Mouse (Mus musculus) midbrain, embryonic 11.5 days (tissue): ENCODE measurements around the gene Slc41a2. TPM values are rescaled to one million over a fixed set of nuclear protein-coding genes. Genes with fewer than 3 reads are reported as not detected.

Experiments
- ATAC-seq: fragments of 200-750 bp; cut with Nextera tagmentation; 2 replicates; pipeline ENCODE4 v1.8.0; 2017; ENCODE audit warnings: moderate TSS enrichment, moderate library complexity; ENCODE audit not compliant: low FRiP score
- DNase-seq: peaks from one replicate; pipeline ENCODE4 v3.0.0; 2015; ENCODE audit warnings: low spot score; ENCODE audit errors: missing footprints
- H3K27ac ChIP-seq: fragments of 300-500 bp; sonication (generic); 2 replicates; pipeline ENCODE4 v1.5.1; 2014; ENCODE audit warnings: low read depth, low read length
- H3K27me3 ChIP-seq: fragments of 300-500 bp; sonication (generic); 2 replicates; pipeline ENCODE4 v1.6.1; 2014; ENCODE audit warnings: mild to moderate bottlenecking, low read length, moderate library complexity, mixed read lengths; ENCODE audit not compliant: control insufficient read depth, insufficient read depth
- H3K36me3 ChIP-seq: fragments of 300-500 bp; sonication (generic); 2 replicates; pipeline ENCODE4 v1.6.1; 2014; ENCODE audit warnings: mild to moderate bottlenecking, low read length, moderate library complexity, mixed read lengths; ENCODE audit not compliant: control insufficient read depth, insufficient read depth
- H3K4me1 ChIP-seq: fragments of 300-500 bp; sonication (generic); 2 replicates; pipeline ENCODE4 v1.6.1; 2014; ENCODE audit warnings: low read length; ENCODE audit not compliant: control insufficient read depth, insufficient read depth
- H3K4me2 ChIP-seq: fragments of 300-500 bp; sonication (generic); 2 replicates; pipeline ENCODE4 v1.6.1; 2014; ENCODE audit warnings: mild to moderate bottlenecking, moderate library complexity
- H3K4me3 ChIP-seq: fragments of 300-500 bp; sonication (generic); 2 replicates; pipeline ENCODE4 v1.5.1; 2014; ENCODE audit warnings: low read depth, low read length
- H3K9ac ChIP-seq: fragments of 300-500 bp; sonication (generic); 2 replicates; pipeline ENCODE4 v1.6.1; 2014; ENCODE audit warnings: low read length
- H3K9me3 ChIP-seq: fragments of 300-500 bp; sonication (generic); 2 replicates; pipeline ENCODE4 v1.6.1; 2016; ENCODE audit warnings: low read length; ENCODE audit not compliant: control insufficient read depth
- whole genome bisulfite sequencing: fragments of 180-500 bp; shearing (Covaris S2); extraction: QIAGEN DNeasy Blood & Tissue Kit; methylation state at CpG from one replicate; pipeline ENCODE4 v1.1.7; 2014; 5-methylcytosine and 5-hydroxymethylcytosine counted together
- polyA plus RNA-seq: library from polyadenylated mRNA; unstranded; fragments of >200 nt; fragmentation: Nextera tagmentation; extraction: Ambion mirVana; gene quantifications from 2 replicates; pipeline ENCODE4 v1.2.1, GENCODE M21; 2014

Slc41a2 gene
- polyA plus RNA-seq, 1 experiment from 2014 or later = 1.7 TPM

DNA sequence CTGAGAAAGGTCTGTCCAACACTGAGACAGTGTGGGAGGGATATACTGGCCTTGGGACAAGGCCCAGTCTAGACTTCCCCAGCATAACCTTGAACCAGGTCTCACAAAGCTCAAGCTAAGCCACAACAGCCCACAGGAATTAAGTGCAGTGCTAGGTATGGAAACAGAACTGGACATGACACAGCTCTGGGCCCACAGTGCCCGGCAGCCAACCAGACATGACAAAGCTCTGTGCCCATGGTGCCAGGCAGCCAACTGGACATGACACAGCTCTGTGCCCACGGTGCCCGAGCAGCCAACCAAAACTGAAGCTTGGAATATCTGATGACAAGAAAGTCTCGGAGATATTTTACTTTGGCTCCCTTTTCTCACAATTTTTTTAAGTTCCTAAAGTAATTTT is 52.8 kb downstream of the Slc41a2 start:
- ATAC-seq (no peak), DNase-seq (no peak)
- Histone ChIP-seq H3K27ac (no peak overlapping the region), H3K4me2 (no peak overlapping the region), H3K4me3 (no peak overlapping the region), H3K4me1 (peaks cover 3% of the 10 kb centered on the region; the same call in 1 of the 2 replicates), H3K9me3 (no peaks in the 10 kb centered on the region), H3K36me3 (no peaks in the 10 kb centered on the region), H3K9ac (no peak overlapping the region), H3K27me3 (no peaks in the 10 kb centered on the region)
- 88% methylated on average over 4 of the region's 4 CpGs for WGBS

DNA sequence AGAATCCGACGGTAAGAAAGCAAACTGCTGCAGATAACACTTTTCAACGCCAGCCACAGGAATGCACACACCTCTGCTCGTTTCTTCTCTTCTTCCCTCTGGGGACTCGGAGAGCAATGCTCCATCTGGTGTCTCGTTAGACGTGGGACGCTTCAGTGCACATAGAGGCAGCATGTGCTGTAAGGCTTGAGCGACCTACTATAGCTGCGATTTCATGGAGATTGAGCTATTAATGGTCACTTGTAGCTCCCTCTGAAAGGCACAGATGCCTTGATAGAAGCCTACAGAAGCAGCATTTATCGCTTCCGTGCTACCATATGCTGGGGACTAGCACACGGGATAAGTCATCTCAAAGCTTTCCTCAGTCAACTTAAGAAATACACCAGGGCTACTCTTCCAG is 71.0 kb downstream of the Slc41a2 start:
- DNase-seq (peak; percentile 81), ATAC-seq (peak; percentile 55; the same call in 1 of the 2 replicates)
- H3K4me3 ChIP-seq = no peak overlapping the region
- 30% methylated on average over 13 of the region's 13 CpGs for WGBS
- H3K36me3 ChIP-seq = no peaks in the 10 kb centered on the region
- H3K4me2 ChIP-seq = no peak overlapping the region
- H3K9ac ChIP-seq = no peak overlapping the region
- 0 out of 2 replicates have a peak, but pooled peaks cover 2% of the 10 kb centered on the region for H3K4me1 ChIP-seq
- H3K27me3 ChIP-seq = no peaks in the 10 kb centered on the region
- H3K27ac ChIP-seq = no peak overlapping the region
- no peaks in the 10 kb centered on the region for H3K9me3 ChIP-seq

DNA sequence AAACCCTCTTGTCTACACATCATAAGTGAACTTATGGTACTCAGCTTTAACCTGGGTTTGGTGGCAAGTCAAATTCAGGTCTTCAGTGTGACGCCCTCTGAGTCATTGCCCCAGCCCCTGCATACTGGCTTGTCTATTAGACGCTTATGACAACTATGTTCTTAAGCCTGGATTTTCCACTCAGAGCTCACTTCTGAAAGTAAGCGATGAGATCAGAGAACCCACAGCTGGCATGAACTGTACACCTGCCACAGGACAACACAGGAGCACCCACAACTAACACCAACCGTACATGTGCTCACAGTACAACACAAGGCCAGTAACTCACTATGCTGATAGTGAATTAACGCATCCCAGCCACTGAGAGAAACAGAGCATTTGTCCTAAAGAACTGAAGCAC is 71.4 kb downstream of the Slc41a2 start:
- Histone ChIP-seq H3K9ac (no peak overlapping the region), H3K4me2 (no peak overlapping the region), H3K27me3 (no peaks in the 10 kb centered on the region), H3K4me1 (0 out of 2 replicates have a peak, but pooled peaks cover 2% of the 10 kb centered on the region), H3K36me3 (no peaks in the 10 kb centered on the region), H3K27ac (no peak overlapping the region), H3K9me3 (no peaks in the 10 kb centered on the region), H3K4me3 (no peak overlapping the region)
- ATAC-seq (no peak), DNase-seq (peak; percentile 87)
- WGBS = 74% methylated on average over 5 of the region's 5 CpGs

DNA sequence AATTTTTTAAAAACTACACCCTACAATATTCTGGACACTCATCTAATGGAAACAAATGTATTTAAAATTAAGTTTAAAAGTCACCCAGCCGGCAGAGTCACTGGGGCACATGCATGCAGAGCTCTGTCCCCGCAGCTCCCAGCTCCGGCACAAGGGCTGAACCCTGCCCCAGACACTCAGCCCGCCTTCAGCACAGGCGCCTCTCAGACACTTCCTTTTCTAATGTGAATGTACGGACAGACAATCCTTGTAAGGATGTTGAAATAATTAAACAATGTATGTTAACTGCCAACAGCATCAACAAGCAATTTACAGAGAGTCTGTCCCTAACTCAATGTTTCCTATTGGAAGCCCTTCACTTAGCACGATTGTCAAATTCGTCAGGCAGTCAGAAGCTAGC is 73.0 kb downstream of the Slc41a2 start:
- ATAC-seq = no peak
- Histone ChIP-seq H3K36me3 (no peaks in the 10 kb centered on the region), H3K27ac (no peak overlapping the region), H3K9ac (no peak overlapping the region), H3K9me3 (no peaks in the 10 kb centered on the region), H3K4me2 (no peak overlapping the region), H3K4me1 (0 out of 2 replicates have a peak, but pooled peaks cover 2% of the 10 kb centered on the region), H3K4me3 (no peak overlapping the region), H3K27me3 (no peaks in the 10 kb centered on the region)
- WGBS = 64% methylated on average over 8 of the region's 8 CpGs
- DNase-seq = peak; percentile 51

DNA sequence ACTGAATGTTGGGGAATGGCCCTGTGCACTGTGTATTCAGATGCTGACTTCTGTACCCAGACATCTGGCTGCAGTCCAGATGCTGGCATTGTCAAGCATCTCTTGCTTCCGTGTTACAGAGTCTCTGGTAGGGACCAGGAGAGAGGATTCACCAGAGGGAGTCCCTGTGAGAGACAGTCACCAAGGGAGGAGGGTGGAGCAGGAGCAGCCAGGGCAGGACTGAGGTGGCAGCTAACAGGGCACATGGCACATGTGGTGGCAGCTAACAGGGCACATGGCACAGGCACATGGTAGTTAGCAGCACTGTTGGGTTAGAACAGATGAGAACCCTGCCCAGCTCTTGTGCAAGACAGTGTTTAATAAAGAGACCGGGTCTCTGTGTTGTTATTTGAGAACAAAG is 73.6 kb downstream of the Slc41a2 start:
- ATAC-seq (no peak), DNase-seq (peak; percentile 53)
- 58% methylated on average over 2 of the region's 2 CpGs for WGBS
- H3K9me3 ChIP-seq = no peaks in the 10 kb centered on the region
- no peak overlapping the region for H3K4me2 ChIP-seq
- H3K4me3 ChIP-seq = no peak overlapping the region
- H3K9ac ChIP-seq = no peak overlapping the region
- H3K27ac ChIP-seq = no peak overlapping the region
- H3K4me1 ChIP-seq = 0 out of 2 replicates have a peak, but pooled peaks cover 2% of the 10 kb centered on the region
- H3K27me3 ChIP-seq = no peaks in the 10 kb centered on the region
- no peaks in the 10 kb centered on the region for H3K36me3 ChIP-seq

DNA sequence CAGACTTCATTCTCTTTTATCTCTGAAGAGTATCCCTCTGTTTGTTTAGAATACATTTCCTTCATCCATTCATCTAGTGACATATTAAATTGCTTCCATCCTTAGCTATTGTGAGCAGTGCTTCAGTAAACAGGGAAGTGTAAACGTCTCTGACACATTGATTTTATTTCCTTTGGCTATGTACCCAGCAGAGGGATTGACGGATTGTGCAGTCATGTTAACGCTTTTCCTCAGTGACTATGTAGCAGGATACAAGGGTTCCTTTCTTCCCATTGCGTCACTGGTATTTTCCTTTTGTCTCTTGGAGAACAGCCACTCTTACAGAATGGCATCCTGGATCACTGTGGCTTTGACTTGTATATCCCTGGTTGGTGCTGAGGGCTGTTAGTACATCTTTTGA is 76.4 kb downstream of the Slc41a2 start:
- ATAC-seq (no peak), DNase-seq (peak; percentile 19)
- no peaks in the 10 kb centered on the region for H3K36me3 ChIP-seq
- H3K9ac ChIP-seq = no peak overlapping the region
- WGBS = 69% methylated on average over 4 of the region's 4 CpGs
- H3K4me3 ChIP-seq = no peak overlapping the region
- no peak overlapping the region for H3K27ac ChIP-seq
- no peaks in the 10 kb centered on the region for H3K27me3 ChIP-seq
- no peaks in the 10 kb centered on the region for H3K9me3 ChIP-seq
- no peak overlapping the region for H3K4me2 ChIP-seq
- no peaks in the 10 kb centered on the region for H3K4me1 ChIP-seq

DNA sequence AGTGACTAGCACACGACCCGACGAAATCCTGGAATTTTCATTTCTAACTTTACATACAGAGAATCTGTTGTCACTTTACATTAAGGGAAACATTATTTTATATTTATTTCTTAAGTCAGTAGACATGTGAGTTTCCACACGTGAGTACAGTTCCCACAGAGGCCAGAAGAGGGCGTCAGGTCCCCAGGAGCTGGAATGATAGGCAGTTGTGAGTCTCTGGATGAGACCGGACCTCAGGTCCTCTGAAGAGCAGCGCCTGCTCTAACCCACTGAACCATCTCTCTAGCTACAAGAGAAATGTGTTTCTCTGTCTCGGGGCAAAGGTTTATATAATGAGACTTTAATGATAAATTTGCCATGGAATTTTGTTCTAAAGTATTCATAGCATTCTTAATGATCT is 86.3 kb downstream of the Slc41a2 start:
- no peaks in the 10 kb centered on the region for H3K27me3 ChIP-seq
- ATAC-seq = no peak
- no peaks in the 10 kb centered on the region for H3K9me3 ChIP-seq
- DNase-seq = peak; percentile 85
- no peak overlapping the region for H3K9ac ChIP-seq
- no peak overlapping the region for H3K27ac ChIP-seq
- H3K4me1 ChIP-seq = no peaks in the 10 kb centered on the region
- H3K36me3 ChIP-seq = no peaks in the 10 kb centered on the region
- H3K4me2 ChIP-seq = no peak overlapping the region
- WGBS = 67% methylated on average over 8 of the region's 8 CpGs
- no peak overlapping the region for H3K4me3 ChIP-seq

DNA sequence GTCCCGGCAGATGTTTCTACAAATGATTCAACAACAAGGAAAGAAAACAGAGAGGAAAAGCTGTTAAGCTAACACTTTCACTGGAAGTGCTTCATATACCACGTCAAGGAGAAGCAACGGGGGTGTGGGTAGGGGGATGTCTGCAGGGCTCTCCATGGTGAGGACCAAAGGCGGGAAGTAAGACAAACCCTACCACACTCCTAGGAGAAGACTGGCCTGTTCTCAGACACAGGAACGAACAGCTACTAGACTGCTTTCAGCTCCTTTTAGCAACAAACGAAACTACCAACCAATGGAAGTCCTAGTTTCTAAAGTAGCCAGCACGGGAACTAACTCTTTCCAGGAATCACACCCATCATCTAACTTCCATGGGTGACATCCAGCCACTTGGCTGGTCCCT is 89.6 kb downstream of the Slc41a2 start:
- 76% methylated on average over 7 of the region's 7 CpGs for WGBS
- Histone ChIP-seq H3K4me2 (no peak overlapping the region), H3K36me3 (no peaks in the 10 kb centered on the region), H3K9ac (no peak overlapping the region), H3K27ac (no peak overlapping the region), H3K4me3 (no peak overlapping the region), H3K9me3 (no peaks in the 10 kb centered on the region), H3K4me1 (no peaks in the 10 kb centered on the region), H3K27me3 (no peaks in the 10 kb centered on the region)
- no peak for ATAC-seq
- DNase-seq = peak; percentile 75

DNA sequence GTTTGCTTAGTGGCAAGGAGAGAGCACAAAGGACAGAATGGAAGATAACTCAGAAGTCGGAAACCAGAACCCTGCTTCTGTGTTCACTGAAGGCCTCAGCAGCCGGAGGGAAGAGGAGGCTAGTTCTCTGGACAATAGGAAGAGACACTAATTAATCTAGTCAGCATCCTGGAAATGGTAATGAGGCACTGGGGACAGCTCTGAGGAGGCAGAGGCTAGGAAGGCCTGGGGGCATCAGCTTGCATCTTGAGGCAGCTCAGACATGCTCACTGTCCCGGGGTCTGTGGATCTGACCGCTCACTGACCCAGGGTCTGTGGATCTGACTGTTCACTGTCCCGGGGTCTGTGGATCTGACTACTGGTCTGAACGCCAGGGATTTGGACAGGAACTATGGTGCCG is 92.0 kb downstream of the Slc41a2 start:
- H3K27ac ChIP-seq = no peak overlapping the region
- 77% methylated on average over 7 of the region's 7 CpGs for WGBS
- no peak for DNase-seq

DNA sequence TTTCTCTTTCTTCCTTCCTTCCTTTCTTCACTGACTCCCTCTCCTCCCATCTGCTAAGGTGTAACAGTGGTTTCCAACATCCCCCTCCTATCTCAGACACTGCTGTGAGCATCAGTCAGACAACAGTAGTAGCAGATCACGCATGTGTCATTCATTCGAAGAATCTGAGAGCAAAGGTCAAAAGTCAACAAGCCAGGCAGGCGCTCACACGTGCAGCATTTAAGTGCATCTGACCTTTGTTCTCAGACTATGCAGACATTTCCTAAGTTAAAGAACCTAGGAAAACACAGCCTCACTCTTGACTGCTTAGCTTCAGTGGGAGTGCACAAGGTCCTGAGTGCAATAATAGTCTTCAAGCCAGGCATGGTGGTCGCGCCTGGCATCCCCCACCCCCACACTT is 93.6 kb downstream of the Slc41a2 start:
- no peak for DNase-seq
- Histone ChIP-seq H3K9me3 (no peaks in the 10 kb centered on the region), H3K4me3 (no peak overlapping the region), H3K4me1 (peaks cover 4% of the 10 kb centered on the region), H3K9ac (no peak overlapping the region), H3K36me3 (no peaks in the 10 kb centered on the region), H3K27ac (no peak overlapping the region), H3K4me2 (no peak overlapping the region), H3K27me3 (no peaks in the 10 kb centered on the region)
- WGBS = 52% methylated on average over 6 of the region's 6 CpGs
- ATAC-seq = no peak

More for the DNA sequence above, 92.0 kb downstream of the Slc41a2 start:
- ATAC-seq = peak; percentile 63
- Histone ChIP-seq H3K4me1 (peaks cover 4% of the 10 kb centered on the region), H3K9me3 (no peaks in the 10 kb centered on the region), H3K36me3 (no peaks in the 10 kb centered on the region), H3K27me3 (no peaks in the 10 kb centered on the region), H3K9ac (no peak overlapping the region), H3K4me3 (no peak overlapping the region), H3K4me2 (no peak overlapping the region)
